Mouse (Mus musculus) intestine, embryonic 15.5 days (tissue): ENCODE measurements around the gene Fam171a1. TPM values are rescaled to one million over a fixed set of nuclear protein-coding genes. Genes with fewer than 3 reads are reported as not detected.

Experiments
- ATAC-seq: fragments of 200-750 bp; cut with Nextera tagmentation; 2 replicates; pipeline ENCODE4 v1.8.0; 2017; ENCODE audit warnings: moderate TSS enrichment, moderate library complexity
- H3K27ac ChIP-seq: fragments of 300-500 bp; sonication (generic); 2 replicates; pipeline ENCODE4 v1.5.1; 2015; ENCODE audit warnings: mild to moderate bottlenecking, inconsistent platforms
- H3K27me3 ChIP-seq: fragments of 300-500 bp; sonication (generic); replicated peaks from 2 replicates; pipeline ENCODE4 v1.6.1; 2015; ENCODE audit warnings: inconsistent platforms
- H3K36me3 ChIP-seq: fragments of 300-500 bp; sonication (generic); 2 replicates; pipeline ENCODE4 v1.6.1; 2015; ENCODE audit warnings: inconsistent platforms
- H3K4me1 ChIP-seq: fragments of 300-500 bp; sonication (generic); replicated peaks from 2 replicates; pipeline ENCODE4 v1.6.1; 2015; ENCODE audit warnings: inconsistent platforms
- H3K4me2 ChIP-seq: fragments of 300-500 bp; sonication (generic); replicated peaks from 2 replicates; pipeline ENCODE4 v1.6.1; 2015; ENCODE audit warnings: mild to moderate bottlenecking, inconsistent platforms
- H3K4me3 ChIP-seq: fragments of 300-500 bp; sonication (generic); replicated peaks from 2 replicates; pipeline ENCODE4 v1.5.1; 2015; ENCODE audit warnings: inconsistent platforms
- H3K9ac ChIP-seq: fragments of 300-500 bp; sonication (generic); 2 replicates; pipeline ENCODE4 v1.6.1; 2015; ENCODE audit warnings: inconsistent platforms
- H3K9me3 ChIP-seq: fragments of 300-500 bp; sonication (generic); 2 replicates; pipeline ENCODE4 v1.6.1; 2016; ENCODE audit warnings: inconsistent platforms
- WGBS: fragments of 180-500 bp; shearing (Covaris S2); methylation state at CpG from one replicate; pipeline ENCODE4 v1.1.7; 2015; 5-methylcytosine and 5-hydroxymethylcytosine counted together
- polyA plus RNA-seq: library from polyadenylated mRNA; unstranded; fragments of >200 nt; fragmentation: Nextera tagmentation; extraction: Ambion mirVana; gene quantifications from 2 replicates; pipeline ENCODE4 v1.2.1, GENCODE M21; 2015

The Fam171a1 gene
- polyA plus RNA-seq, 1 experiment from 2014 or later, result 28.1 TPM

DNA sequence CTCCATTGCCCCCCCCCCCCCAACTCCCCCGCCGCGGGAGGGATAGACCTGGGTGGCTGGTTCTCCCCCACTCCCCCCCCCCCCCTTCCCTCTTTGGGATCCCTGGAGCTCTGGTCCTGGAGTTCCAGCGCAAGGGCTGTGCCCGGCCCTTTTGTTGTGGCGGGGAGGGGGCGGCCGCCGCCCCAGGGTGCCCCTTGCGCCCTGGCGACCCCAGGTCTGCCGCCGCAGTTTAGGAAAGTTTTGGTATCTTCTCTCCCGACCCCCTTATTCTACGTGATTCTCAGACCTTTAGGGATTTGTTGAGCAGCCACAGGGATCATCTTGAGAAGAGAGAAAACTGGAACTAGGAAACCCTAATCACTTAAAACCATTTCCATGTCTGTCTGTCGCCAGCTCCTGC lies 4.9 kb downstream of the Fam171a1 start:
- H3K9ac ChIP-seq, result peak overlapping the region; percentile 85
- peak; percentile 62 for ATAC-seq
- 0% methylated on average over 14 of the region's 16 CpGs for WGBS
- no peaks in the 10 kb centered on the region for H3K27me3 ChIP-seq
- peak overlapping the region; percentile 83 for H3K4me3 ChIP-seq
- H3K4me1 ChIP-seq, result peaks cover 5% of the 10 kb centered on the region
- peak overlapping the region; percentile 84 for H3K27ac ChIP-seq
- peak overlapping the region; percentile 74 for H3K4me2 ChIP-seq
- no peaks in the 10 kb centered on the region for H3K36me3 ChIP-seq
- H3K9me3 ChIP-seq, result no peaks in the 10 kb centered on the region

DNA sequence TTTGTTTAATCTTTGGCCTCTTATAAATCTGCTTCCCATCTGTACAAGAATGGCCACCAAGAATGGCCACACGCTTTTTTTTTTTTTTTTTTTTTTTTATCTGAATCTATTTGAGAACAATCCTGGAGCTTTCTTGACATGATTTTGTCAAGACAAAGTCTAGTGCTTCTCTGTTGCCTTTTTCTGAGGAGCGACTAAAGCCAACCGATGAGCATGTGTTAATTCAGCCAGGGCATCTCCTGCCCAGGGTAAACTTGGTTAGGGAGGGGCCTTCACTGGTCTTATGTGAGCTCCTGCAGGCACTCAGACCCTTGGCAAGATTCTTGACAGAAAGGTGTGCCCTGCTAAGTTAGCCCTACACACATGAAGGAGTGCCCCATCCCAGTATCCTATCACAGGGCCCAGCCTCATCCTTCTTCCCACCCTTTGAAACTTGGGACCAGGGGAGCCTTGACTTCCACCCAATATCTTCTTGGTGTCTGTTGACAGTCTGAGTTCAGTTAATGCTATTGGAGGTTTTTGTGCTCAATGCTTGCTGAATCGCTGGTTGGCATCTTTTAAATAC lies 5.4 kb downstream of the Fam171a1 start:
- Histone ChIP-seq H3K4me3 (peak overlapping the region; percentile 83), H3K9me3 (no peaks in the 10 kb centered on the region), H3K36me3 (no peaks in the 10 kb centered on the region), H3K4me1 (peaks cover 5% of the 10 kb centered on the region), H3K27me3 (no peaks in the 10 kb centered on the region), H3K4me2 (peak overlapping the region; percentile 74), H3K9ac (peak overlapping the region; percentile 85; the same call in 1 of the 2 replicates), H3K27ac (peak overlapping the region; percentile 84; the same call in 1 of the 2 replicates)
- no peak for ATAC-seq
- WGBS, result 27% methylated on average over 4 of the region's 4 CpGs

- Histone ChIP-seq H3K9ac (no peak overlapping the region), H3K4me2 (no peak overlapping the region), H3K27ac (no peak overlapping the region), H3K27me3 (no peaks in the 10 kb centered on the region), H3K9me3 (no peaks in the 10 kb centered on the region), H3K4me1 (peaks cover 5% of the 10 kb centered on the region), H3K36me3 (no peaks in the 10 kb centered on the region), H3K4me3 (no peak overlapping the region)
- ATAC-seq, result no peak
- 76% methylated on average over 4 of the region's 4 CpGs for WGBS
These were observed 8.5 kb downstream of the Fam171a1 start for GRCm38 (mm10) chr2:3122571-3122970.

GRCm38 (mm10) chr2:3127256-3127883 lies 13.3 kb downstream of the Fam171a1 start:
- ATAC-seq, result no peak
- Histone ChIP-seq H3K27me3 (no peaks in the 10 kb centered on the region), H3K4me2 (no peak overlapping the region), H3K4me3 (no peak overlapping the region), H3K4me1 (0 out of 2 replicates have a peak, but pooled peaks cover 8% of the 10 kb centered on the region), H3K9ac (no peak overlapping the region), H3K9me3 (no peaks in the 10 kb centered on the region), H3K27ac (no peak overlapping the region), H3K36me3 (no peaks in the 10 kb centered on the region)
- 74% methylated on average over 4 of the region's 4 CpGs for WGBS

DNA sequence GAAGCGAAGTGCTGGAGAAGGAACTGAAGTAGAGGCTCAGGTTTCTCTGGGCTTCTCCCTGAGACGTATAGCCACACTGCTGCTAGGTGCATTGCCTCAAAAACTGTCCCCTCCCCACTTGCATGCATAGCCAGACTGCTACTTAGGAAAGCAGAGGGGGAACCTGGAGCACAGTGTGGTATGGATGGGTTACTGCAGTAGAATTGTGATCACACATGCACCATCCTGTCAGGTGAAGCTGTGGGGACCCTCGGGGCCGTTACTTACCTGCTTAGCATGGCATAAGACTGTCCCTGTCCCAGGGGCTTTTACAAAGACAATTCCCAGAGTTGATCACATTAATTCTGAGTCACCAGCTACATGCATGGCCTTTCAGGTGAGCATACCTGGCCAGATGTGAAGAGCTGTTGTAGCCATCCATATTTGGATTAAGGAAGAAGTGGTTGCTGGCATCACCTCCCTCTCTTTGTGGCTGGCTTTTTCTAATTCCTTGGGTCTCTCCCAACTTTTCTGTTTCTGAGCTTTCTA lies 14.4 kb downstream of the Fam171a1 start:
- Histone ChIP-seq H3K4me1 (0 out of 2 replicates have a peak, but pooled peaks cover 11% of the 10 kb centered on the region), H3K27ac (peak overlapping the region; percentile 23; the same call in 1 of the 2 replicates), H3K4me2 (no peak overlapping the region), H3K4me3 (no peak overlapping the region), H3K36me3 (no peaks in the 10 kb centered on the region), H3K27me3 (no peaks in the 10 kb centered on the region), H3K9me3 (no peaks in the 10 kb centered on the region), H3K9ac (no peak overlapping the region)
- 63% methylated on average over 4 of the region's 4 CpGs for WGBS
- peak; percentile 50 for ATAC-seq

- ATAC-seq, result peak; percentile 85
- no peaks in the 10 kb centered on the region for H3K36me3 ChIP-seq
- no peak overlapping the region; the same call in 1 of the 2 replicates for H3K27ac ChIP-seq
- H3K9ac ChIP-seq, result no peak overlapping the region
- H3K4me1 ChIP-seq, result 0 out of 2 replicates have a peak, but pooled peaks cover 11% of the 10 kb centered on the region
- no peaks in the 10 kb centered on the region for H3K9me3 ChIP-seq
- no peaks in the 10 kb centered on the region for H3K27me3 ChIP-seq
- H3K4me2 ChIP-seq, result no peak overlapping the region
- no peak overlapping the region for H3K4me3 ChIP-seq
- 48% methylated on average over 2 of the region's 2 CpGs for WGBS
These were observed 14.9 kb downstream of the Fam171a1 start for GRCm38 (mm10) chr2:3128910-3129309.

DNA sequence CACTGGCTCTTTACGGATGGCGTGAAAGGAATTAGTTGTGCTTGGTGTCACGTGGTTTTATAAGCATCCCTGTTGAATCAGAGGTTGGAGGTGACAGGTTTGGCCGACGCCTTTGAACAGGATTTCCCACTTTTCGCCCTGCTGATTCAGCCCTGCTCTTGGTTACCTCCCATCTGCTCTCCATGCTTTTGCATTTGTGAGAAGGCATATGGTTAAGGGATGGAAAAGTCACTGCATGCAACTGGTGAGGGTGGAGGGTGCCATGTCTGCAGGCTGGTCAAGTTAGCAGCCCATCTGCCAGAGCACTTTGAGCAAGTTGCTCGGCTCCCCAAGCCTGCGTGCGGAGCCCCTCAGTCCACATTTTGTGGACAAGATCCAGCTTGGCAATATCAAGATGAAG lies 18.4 kb downstream of the Fam171a1 start:
- H3K4me2 ChIP-seq, result no peak overlapping the region
- no peak for ATAC-seq
- H3K9ac ChIP-seq, result no peak overlapping the region
- no peaks in the 10 kb centered on the region for H3K9me3 ChIP-seq
- no peak overlapping the region for H3K27ac ChIP-seq
- no peaks in the 10 kb centered on the region for H3K27me3 ChIP-seq
- H3K36me3 ChIP-seq, result no peaks in the 10 kb centered on the region
- no peak overlapping the region for H3K4me3 ChIP-seq
- H3K4me1 ChIP-seq, result 0 out of 2 replicates have a peak, but pooled peaks cover 19% of the 10 kb centered on the region
- 77% methylated on average over 9 of the region's 9 CpGs for WGBS

DNA sequence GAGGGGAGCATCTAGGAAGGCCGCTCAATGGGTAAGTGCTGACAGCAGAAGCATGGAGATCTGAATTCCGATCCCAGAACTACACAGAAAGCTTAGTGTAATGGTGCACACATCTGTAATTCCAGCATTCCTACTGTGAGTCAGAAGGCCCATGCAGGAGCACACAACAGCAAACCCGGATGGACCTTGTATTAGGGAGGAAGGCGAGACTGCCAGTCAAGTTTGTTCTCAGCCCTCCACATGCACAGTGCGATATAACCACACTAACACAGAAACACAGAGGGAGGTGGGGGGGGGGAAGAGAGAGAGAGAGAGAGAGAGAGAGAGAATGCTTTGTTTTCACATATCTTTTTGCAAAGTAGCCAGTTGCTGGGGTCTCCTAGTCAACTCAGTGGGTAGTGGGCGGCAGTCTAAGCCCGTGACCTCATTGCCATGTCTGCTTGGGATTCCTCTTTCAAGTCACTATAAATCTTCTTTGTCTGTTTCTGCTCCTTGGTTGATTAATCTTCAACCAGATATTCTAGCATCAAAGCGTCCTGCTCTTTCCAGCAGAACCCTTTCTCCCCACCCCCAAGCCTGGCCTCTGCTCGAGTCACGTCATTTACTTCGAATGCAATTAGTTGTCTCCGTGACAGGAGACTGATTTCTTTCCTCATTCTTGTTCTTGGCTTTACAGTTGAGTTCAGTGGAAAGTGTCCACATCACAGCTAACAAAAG lies 20.7 kb downstream of the Fam171a1 start:
- Histone ChIP-seq H3K27me3 (no peaks in the 10 kb centered on the region), H3K4me3 (no peak overlapping the region), H3K9ac (no peak overlapping the region), H3K36me3 (no peaks in the 10 kb centered on the region), H3K27ac (peak overlapping the region; percentile 83), H3K4me1 (peaks cover 22% of the 10 kb centered on the region), H3K9me3 (no peaks in the 10 kb centered on the region), H3K4me2 (peak overlapping the region; percentile 43)
- WGBS, result 37% methylated on average over 12 of the region's 12 CpGs
- peak; percentile 82 for ATAC-seq

- no peak overlapping the region for H3K9ac ChIP-seq
- no peaks in the 10 kb centered on the region for H3K9me3 ChIP-seq
- H3K4me1 ChIP-seq, result peaks cover 22% of the 10 kb centered on the region
- WGBS, result 39% methylated on average over 2 of the region's 2 CpGs
- H3K27ac ChIP-seq, result peak overlapping the region; percentile 83
- no peak; the same call in 1 of the 2 replicates for ATAC-seq
- no peaks in the 10 kb centered on the region for H3K36me3 ChIP-seq
- H3K4me2 ChIP-seq, result peak overlapping the region; percentile 43
- no peak overlapping the region for H3K4me3 ChIP-seq
- no peaks in the 10 kb centered on the region for H3K27me3 ChIP-seq
These were observed 21.3 kb downstream of the Fam171a1 start for GRCm38 (mm10) chr2:3135297-3135684.

- Histone ChIP-seq H3K4me3 (no peak overlapping the region), H3K4me2 (no peak overlapping the region), H3K9me3 (no peaks in the 10 kb centered on the region), H3K27me3 (no peaks in the 10 kb centered on the region), H3K9ac (no peak overlapping the region), H3K4me1 (peaks cover 19% of the 10 kb centered on the region), H3K27ac (peak overlapping the region; percentile 51; the same call in 1 of the 2 replicates), H3K36me3 (no peaks in the 10 kb centered on the region)
- 41% methylated on average over 2 of the region's 2 CpGs for WGBS
- peak; percentile 8 for ATAC-seq
These were observed 24.3 kb downstream of the Fam171a1 start for GRCm38 (mm10) chr2:3138308-3138707.

GRCm38 (mm10) chr2:3139065-3139464 lies 25.0 kb downstream of the Fam171a1 start:
- no peak overlapping the region for H3K4me3 ChIP-seq
- no peaks in the 10 kb centered on the region for H3K9me3 ChIP-seq
- H3K4me2 ChIP-seq, result no peak overlapping the region
- no peak for ATAC-seq
- 74% methylated on average over 2 of the region's 2 CpGs for WGBS
- no peak overlapping the region for H3K9ac ChIP-seq
- no peaks in the 10 kb centered on the region for H3K27me3 ChIP-seq
- no peak overlapping the region for H3K27ac ChIP-seq
- no peaks in the 10 kb centered on the region for H3K36me3 ChIP-seq
- H3K4me1 ChIP-seq, result peaks cover 19% of the 10 kb centered on the region

DNA sequence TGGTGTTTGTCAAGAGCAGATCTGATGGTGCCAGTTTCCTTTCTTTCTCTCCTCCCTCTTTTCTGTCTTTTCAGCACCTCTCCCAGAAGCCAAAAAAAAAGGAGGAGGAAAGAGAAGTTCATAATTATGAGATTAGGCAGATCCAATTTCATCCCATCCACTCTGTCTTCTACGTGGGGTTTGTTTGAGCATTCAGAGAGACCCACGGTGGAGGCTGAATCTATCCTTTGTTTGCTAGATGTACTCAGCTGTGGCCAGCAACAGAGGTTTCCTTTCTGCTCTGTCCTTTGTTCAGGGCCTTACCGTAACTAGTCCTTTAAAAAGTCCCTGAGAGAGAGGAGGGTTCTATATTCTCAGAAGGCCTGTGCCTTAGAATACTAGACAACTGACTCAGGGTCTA lies 25.6 kb downstream of the Fam171a1 start:
- no peaks in the 10 kb centered on the region for H3K27me3 ChIP-seq
- H3K27ac ChIP-seq, result no peak overlapping the region
- H3K4me2 ChIP-seq, result no peak overlapping the region
- H3K9ac ChIP-seq, result no peak overlapping the region
- WGBS, result 38% methylated on average over 3 of the region's 3 CpGs
- ATAC-seq, result no peak
- no peaks in the 10 kb centered on the region for H3K36me3 ChIP-seq
- no peak overlapping the region for H3K4me3 ChIP-seq
- H3K9me3 ChIP-seq, result no peaks in the 10 kb centered on the region
- peaks cover 17% of the 10 kb centered on the region for H3K4me1 ChIP-seq
